Mouse (Mus musculus): ENCODE measurements around the gene Ngef. TPM values are rescaled to one million over a fixed set of nuclear protein-coding genes. Genes with fewer than 3 reads are reported as not detected.

The Ngef gene
- polyA plus RNA-seq, 1 experiment from 2014 or later: 28.9 TPM

DNA sequence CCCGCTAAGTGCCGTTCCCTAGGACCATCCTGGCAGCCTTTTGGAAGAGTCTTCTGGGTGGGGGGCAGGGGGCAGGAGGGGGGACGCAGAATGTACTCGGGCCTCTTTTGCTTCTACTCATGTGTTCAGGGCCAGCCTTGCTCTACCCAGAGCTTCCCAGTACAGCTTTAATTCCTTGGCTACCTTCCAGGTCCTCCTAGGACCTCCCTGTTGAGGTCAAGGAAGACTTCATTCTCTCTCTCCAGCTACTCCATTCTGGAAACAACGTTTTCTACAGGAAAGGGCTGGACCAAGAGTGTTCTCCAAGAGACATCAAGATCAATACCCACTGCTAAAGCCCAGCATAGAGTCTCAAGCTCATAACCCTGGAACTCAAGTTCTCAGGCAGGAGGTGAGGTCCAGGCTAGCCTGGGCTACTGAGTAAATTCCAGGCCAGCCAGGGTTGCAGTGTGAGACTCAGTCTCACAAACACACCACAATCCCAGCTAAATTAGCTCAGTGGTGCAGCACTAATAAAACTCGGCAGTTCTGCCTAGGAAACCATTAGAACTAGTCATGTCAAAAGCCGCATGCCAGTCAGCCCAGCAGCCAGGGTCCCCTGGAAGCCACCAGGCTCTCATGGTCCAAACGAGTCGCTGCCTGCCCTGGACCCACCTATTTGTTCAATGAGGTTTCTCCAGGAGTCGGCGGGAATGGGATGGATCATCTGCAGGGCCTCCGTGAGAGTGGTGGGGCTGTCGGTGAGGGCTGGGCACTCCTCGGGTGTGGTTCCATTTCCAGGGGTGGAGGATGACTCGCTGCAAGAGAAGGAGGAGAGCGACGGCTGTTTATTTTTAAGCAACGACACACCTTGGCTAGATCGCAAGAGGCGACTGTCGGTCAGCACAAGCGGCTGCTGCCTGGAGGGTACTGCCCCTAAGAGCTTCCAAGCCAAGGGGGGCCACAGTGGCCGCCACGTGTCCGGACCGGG is 64.8 kb downstream of the Ngef start:
- no peak for ATAC-seq (ENCODE audit: low read depth)
- Histone ChIP-seq H3K4me3 (ENCODE audit: low read depth, low read length) (peak overlapping the region; percentile 72), H3K27me3 (ENCODE audit: control insufficient read depth, insufficient read depth, low read length) (no peaks in the 10 kb centered on the region), H3K4me1 (ENCODE audit: control insufficient read depth, insufficient read depth, low read length) (peaks cover 4% of the 10 kb centered on the region), H3K9ac (replicated peaks; ENCODE audit: low read depth, low read length) (peak overlapping the region; percentile 73; the same call in 1 of the 2 replicates), H3K27ac (ENCODE audit: low read depth, low read length) (no peak overlapping the region), H3K36me3 (ENCODE audit: control insufficient read depth, insufficient read depth, low read length) (no peaks in the 10 kb centered on the region), H3K9me3 (ENCODE audit: control insufficient read depth, low read length) (no peaks in the 10 kb centered on the region), H3K4me2 (ENCODE audit: low read depth, low read length) (peak overlapping the region; percentile 94)
- 19% methylated on average over 26 of the region's 26 CpGs for WGBS

- Histone ChIP-seq H3K4me2 (ENCODE audit: low read depth, low read length) (no peak overlapping the region), H3K27ac (ENCODE audit: low read depth, low read length) (no peak overlapping the region), H3K36me3 (ENCODE audit: control insufficient read depth, insufficient read depth, low read length) (no peaks in the 10 kb centered on the region), H3K9ac (replicated peaks; ENCODE audit: low read depth, low read length) (no peak overlapping the region), H3K9me3 (ENCODE audit: control insufficient read depth, low read length) (no peaks in the 10 kb centered on the region), H3K4me1 (ENCODE audit: control insufficient read depth, insufficient read depth, low read length) (peaks cover 4% of the 10 kb centered on the region), H3K4me3 (ENCODE audit: low read depth, low read length) (no peak overlapping the region), H3K27me3 (ENCODE audit: control insufficient read depth, insufficient read depth, low read length) (no peaks in the 10 kb centered on the region)
- no peak for ATAC-seq (ENCODE audit: low read depth)
- 64% methylated on average over 6 of the region's 6 CpGs for WGBS
Observed at GRCm38 (mm10) chr1:87507857-87508256, 65.8 kb downstream of the Ngef start.

DNA sequence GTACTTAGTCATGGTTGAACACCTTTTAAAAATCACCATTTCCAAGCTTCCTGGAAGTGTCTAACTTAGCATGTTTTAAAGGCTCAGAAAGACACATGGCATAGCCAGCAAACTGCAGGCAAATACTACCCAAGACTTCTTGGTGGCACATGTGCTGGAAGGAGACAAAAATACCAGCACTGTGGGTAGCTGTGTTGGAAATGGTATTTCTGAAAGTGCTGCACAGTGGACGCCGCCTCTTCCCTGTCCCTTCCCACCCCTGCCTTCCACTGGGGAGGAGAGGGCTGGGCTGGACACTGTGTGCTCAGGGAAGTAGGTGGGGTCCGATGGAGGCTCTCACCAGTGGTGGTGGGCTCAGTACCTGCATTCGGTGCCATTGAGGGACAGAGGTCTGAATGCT is 68.1 kb downstream of the Ngef start:
- Histone ChIP-seq H3K27me3 (ENCODE audit: control insufficient read depth, insufficient read depth, low read length) (no peaks in the 10 kb centered on the region), H3K9me3 (ENCODE audit: control insufficient read depth, low read length) (no peaks in the 10 kb centered on the region), H3K36me3 (ENCODE audit: control insufficient read depth, insufficient read depth, low read length) (no peaks in the 10 kb centered on the region), H3K4me3 (ENCODE audit: low read depth, low read length) (no peak overlapping the region), H3K4me1 (ENCODE audit: control insufficient read depth, insufficient read depth, low read length) (peaks cover 4% of the 10 kb centered on the region), H3K9ac (replicated peaks; ENCODE audit: low read depth, low read length) (no peak overlapping the region), H3K4me2 (ENCODE audit: low read depth, low read length) (no peak overlapping the region), H3K27ac (ENCODE audit: low read depth, low read length) (no peak overlapping the region)
- whole genome bisulfite sequencing: 93% methylated on average over 4 of the region's 4 CpGs
- no peak for ATAC-seq (ENCODE audit: low read depth)

GRCm38 (mm10) chr1:87493542-87493941 is 80.1 kb downstream of the Ngef start:
- ATAC-seq (ENCODE audit: low read depth): no peak
- WGBS: 80% methylated on average over 4 of the region's 4 CpGs
- Histone ChIP-seq H3K4me1 (ENCODE audit: control insufficient read depth, insufficient read depth, low read length) (no peaks in the 10 kb centered on the region), H3K27ac (ENCODE audit: low read depth, low read length) (no peak overlapping the region), H3K9me3 (ENCODE audit: control insufficient read depth, low read length) (no peaks in the 10 kb centered on the region), H3K4me3 (ENCODE audit: low read depth, low read length) (no peak overlapping the region), H3K36me3 (ENCODE audit: control insufficient read depth, insufficient read depth, low read length) (no peaks in the 10 kb centered on the region), H3K4me2 (ENCODE audit: low read depth, low read length) (no peak overlapping the region), H3K9ac (replicated peaks; ENCODE audit: low read depth, low read length) (no peak overlapping the region), H3K27me3 (ENCODE audit: control insufficient read depth, insufficient read depth, low read length) (no peaks in the 10 kb centered on the region)

GRCm38 (mm10) chr1:87492285-87492684 is 81.4 kb downstream of the Ngef start:
- ATAC-seq (ENCODE audit: low read depth): no peak

DNA sequence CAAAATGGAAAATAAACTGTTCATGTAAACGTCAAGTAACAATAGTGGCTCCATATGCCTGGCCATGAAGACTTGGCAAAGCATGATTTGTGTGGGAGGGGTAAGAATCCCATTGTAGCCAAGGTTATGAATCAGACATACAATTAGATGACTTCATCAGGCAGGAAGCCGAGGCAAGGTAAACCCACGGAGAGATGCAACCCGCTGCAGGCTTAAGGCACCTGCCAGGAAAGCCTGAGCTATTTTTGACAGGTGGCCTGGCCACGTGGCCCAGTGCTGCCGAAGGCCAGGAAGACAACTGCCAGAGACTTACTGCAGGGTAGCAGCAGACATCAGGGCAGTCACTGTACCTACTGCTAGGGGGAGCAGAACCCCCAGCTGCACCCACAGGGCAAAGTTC is 87.3 kb downstream of the Ngef start:
- WGBS: 75% methylated on average over 6 of the region's 6 CpGs
- H3K9me3 ChIP-seq (ENCODE audit: control insufficient read depth, low read length): no peaks in the 10 kb centered on the region
- ATAC-seq (ENCODE audit: low read depth): no peak

More at GRCm38 (mm10) chr1:87492285-87492684, 81.4 kb downstream of the Ngef start:
- Histone ChIP-seq H3K4me2 (ENCODE audit: low read depth, low read length) (no peak overlapping the region), H3K4me3 (ENCODE audit: low read depth, low read length) (no peak overlapping the region), H3K4me1 (ENCODE audit: control insufficient read depth, insufficient read depth, low read length) (no peaks in the 10 kb centered on the region), H3K27ac (ENCODE audit: low read depth, low read length) (no peak overlapping the region), H3K9ac (replicated peaks; ENCODE audit: low read depth, low read length) (no peak overlapping the region), H3K27me3 (ENCODE audit: control insufficient read depth, insufficient read depth, low read length) (no peaks in the 10 kb centered on the region), H3K9me3 (ENCODE audit: control insufficient read depth, low read length) (no peaks in the 10 kb centered on the region), H3K36me3 (ENCODE audit: control insufficient read depth, insufficient read depth, low read length) (no peaks in the 10 kb centered on the region)
- 92% methylated on average over 3 of the region's 3 CpGs for WGBS

GRCm38 (mm10) chr1:87482546-87482945 is 91.1 kb downstream of the Ngef start:
- Histone ChIP-seq H3K9ac (replicated peaks; ENCODE audit: low read depth, low read length) (no peak overlapping the region), H3K4me3 (ENCODE audit: low read depth, low read length) (no peak overlapping the region), H3K27ac (ENCODE audit: low read depth, low read length) (no peak overlapping the region), H3K36me3 (ENCODE audit: control insufficient read depth, insufficient read depth, low read length) (no peaks in the 10 kb centered on the region), H3K4me1 (ENCODE audit: control insufficient read depth, insufficient read depth, low read length) (no peaks in the 10 kb centered on the region), H3K4me2 (ENCODE audit: low read depth, low read length) (no peak overlapping the region), H3K27me3 (ENCODE audit: control insufficient read depth, insufficient read depth, low read length) (no peaks in the 10 kb centered on the region), H3K9me3 (ENCODE audit: control insufficient read depth, low read length) (no peaks in the 10 kb centered on the region)
- ATAC-seq (ENCODE audit: low read depth): no peak
- 90% methylated on average over 4 of the region's 4 CpGs for WGBS

More for the DNA sequence above, 87.3 kb downstream of the Ngef start:
- no peaks in the 10 kb centered on the region for H3K36me3 ChIP-seq (ENCODE audit: control insufficient read depth, insufficient read depth, low read length)
- no peak overlapping the region for H3K4me2 ChIP-seq (ENCODE audit: low read depth, low read length)
- H3K27ac ChIP-seq (ENCODE audit: low read depth, low read length): no peak overlapping the region
- no peak overlapping the region for H3K4me3 ChIP-seq (ENCODE audit: low read depth, low read length)
- H3K4me1 ChIP-seq (ENCODE audit: control insufficient read depth, insufficient read depth, low read length): no peaks in the 10 kb centered on the region
- no peaks in the 10 kb centered on the region for H3K27me3 ChIP-seq (ENCODE audit: control insufficient read depth, insufficient read depth, low read length)
- no peak overlapping the region for H3K9ac ChIP-seq (replicated peaks; ENCODE audit: low read depth, low read length)

- Histone ChIP-seq H3K4me2 (ENCODE audit: low read depth, low read length) (peak overlapping the region; percentile 65), H3K4me3 (ENCODE audit: low read depth, low read length) (peak overlapping the region; percentile 31), H3K27me3 (ENCODE audit: control insufficient read depth, insufficient read depth, low read length) (peaks cover 2% of the 10 kb centered on the region; the same call in 1 of the 2 replicates), H3K9ac (replicated peaks; ENCODE audit: low read depth, low read length) (peak overlapping the region; percentile 37), H3K36me3 (ENCODE audit: control insufficient read depth, insufficient read depth, low read length) (no peaks in the 10 kb centered on the region), H3K27ac (ENCODE audit: low read depth, low read length) (no peak overlapping the region), H3K4me1 (ENCODE audit: control insufficient read depth, insufficient read depth, low read length) (peaks cover 4% of the 10 kb centered on the region; the same call in 1 of the 2 replicates), H3K9me3 (ENCODE audit: control insufficient read depth, low read length) (no peaks in the 10 kb centered on the region)
- WGBS: 3% methylated on average over 40 of the region's 42 CpGs
- peak; percentile 56 for ATAC-seq (ENCODE audit: low read depth)
Observed at GRCm38 (mm10) chr1:87475076-87475895, 98.4 kb downstream of the Ngef start.

All from neural tube, embryonic 14.5 days (tissue).